Mouse (Mus musculus) liver, postnatal 0 days (tissue): ENCODE results near the gene B3galt4.
"Not testable (repeated sequence)": the region's sequence is repeated elsewhere in the genome, so short reads cannot be mapped to it uniquely, and the experiment has no call there.

Source experiments
- CTCF ChIP-seq: sonication (generic); IDR thresholded peaks from 2 replicates; pipeline ENCODE4 v1.5.1; 2016; ENCODE audit warnings: antibody characterized with exemption, low read depth
- EP300 ChIP-seq: IDR thresholded peaks from 2 replicates; pipeline ENCODE4 v1.6.1; 2016; ENCODE audit warnings: antibody characterized with exemption, low read depth, mild to moderate bottlenecking

- TF ChIP-seq CTCF, EP300: not testable (repeated sequence)
These were observed 45.7 kb upstream of the B3galt4 start for GRCm38 (mm10) chr17:33997025-33997424.
